Mouse (Mus musculus) G1E (cell line): ENCODE measurements around the gene Igf2bp3.

Experiments used
- CTCF ChIP-seq: IDR thresholded peaks from 2 replicates; pipeline ENCODE4 v1.5.1; 2012; ENCODE audit warnings: low read depth, low read length, inconsistent platforms, mixed read lengths
- GATA1 ChIP-seq: IDR thresholded peaks from 2 replicates; pipeline ENCODE4 v1.6.1; 2012; ENCODE audit warnings: borderline replicate concordance, low read length, inconsistent platforms, mixed read lengths
- GATA2 ChIP-seq: IDR thresholded peaks from 2 replicates; pipeline ENCODE4 v1.6.1; 2012; ENCODE audit warnings: low read depth, low read length, inconsistent platforms, borderline replicate concordance
- TAL1 ChIP-seq: conservative IDR thresholded peaks from 2 replicates; pipeline ENCODE4 v1.6.1; 2012; ENCODE audit warnings: low read depth, low read length, inconsistent platforms, mixed read lengths

DNA sequence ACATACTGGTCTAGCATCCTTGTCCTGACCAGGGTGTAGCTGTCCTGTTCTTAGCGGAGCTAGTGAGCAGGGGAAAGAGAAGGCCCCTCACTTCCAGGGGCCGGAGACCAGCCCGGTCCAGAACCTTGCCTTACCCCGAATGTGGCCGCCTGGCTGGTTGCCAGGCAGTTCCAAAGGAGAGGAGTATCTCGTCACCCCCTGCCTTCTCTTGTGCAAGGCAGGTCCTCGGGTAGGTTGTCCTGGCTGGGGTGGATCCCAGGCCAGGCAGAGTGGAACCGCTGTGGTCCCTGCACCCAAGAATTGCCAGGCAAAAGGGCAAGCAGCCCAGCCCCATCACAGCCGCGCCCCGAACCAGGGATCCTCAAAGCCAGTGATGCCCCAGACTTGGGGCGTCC, 177.5 kb downstream of the Igf2bp3 start:
- TF ChIP-seq CTCF (no peak), GATA1 (no peak), TAL1 (no peak), GATA2 (no peak)
